Mouse (Mus musculus) retina, embryonic 14.5 days (tissue): ENCODE results near the gene Snrk.

ENCODE experiments used
- DNase-seq: peaks from one replicate; pipeline ENCODE4 v3.0.0-alpha.2; 2015; ENCODE audit warnings: low spot score

Snrk gene

DNA sequence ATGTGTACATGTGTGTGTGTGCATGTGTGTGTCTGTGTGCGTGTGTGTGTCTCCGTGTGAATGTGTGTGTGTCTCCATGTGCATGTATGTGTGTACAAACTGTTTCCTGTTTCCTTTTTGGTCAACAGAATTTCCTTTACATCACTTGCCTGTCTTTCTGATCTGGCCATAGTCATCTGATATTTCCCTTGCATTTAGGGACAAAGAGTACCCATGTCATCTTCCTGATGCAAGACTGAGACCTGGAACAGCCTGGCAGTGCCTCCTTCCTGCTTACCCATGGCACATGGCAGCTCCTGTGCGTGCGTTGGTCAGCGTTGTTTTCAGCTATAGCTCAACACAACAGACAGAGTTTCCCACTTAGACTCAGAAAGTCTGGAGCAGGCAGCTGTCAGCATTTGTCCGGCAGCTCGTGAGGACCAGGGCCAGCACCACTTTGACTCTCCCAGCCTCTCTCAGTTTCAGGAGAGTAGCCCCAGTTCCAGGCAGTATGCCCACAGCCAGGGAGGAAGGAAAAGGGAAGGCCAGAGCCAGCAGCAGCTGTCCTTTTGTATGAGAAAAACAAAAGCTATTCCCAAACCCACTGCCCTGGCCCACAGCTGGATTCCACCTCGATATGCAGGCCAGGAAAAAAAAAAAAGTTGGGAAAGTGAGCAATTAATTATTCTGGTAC is 7.4 kb upstream of the Snrk start:
- DNase-seq, result no peak

DNA sequence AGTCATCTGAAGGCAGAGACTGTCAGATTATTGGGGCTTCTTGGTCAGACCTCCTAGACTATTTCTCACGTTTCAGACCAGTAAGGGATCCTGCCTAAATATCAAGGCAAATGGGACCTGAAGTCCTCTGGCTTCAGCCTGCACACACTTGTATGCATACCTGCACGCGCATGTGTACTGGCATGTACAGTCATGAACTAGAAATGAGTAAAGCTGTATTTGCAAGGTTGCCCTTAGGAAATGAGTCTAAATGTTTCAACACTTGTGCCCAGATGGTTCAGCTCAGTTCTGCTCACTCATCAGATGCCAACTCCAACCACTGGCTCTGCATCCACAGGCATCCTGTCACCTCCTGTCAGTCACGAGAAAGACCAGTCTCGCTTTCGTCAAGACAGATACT is 6.6 kb upstream of the Snrk start:
- no peak for DNase-seq

DNA sequence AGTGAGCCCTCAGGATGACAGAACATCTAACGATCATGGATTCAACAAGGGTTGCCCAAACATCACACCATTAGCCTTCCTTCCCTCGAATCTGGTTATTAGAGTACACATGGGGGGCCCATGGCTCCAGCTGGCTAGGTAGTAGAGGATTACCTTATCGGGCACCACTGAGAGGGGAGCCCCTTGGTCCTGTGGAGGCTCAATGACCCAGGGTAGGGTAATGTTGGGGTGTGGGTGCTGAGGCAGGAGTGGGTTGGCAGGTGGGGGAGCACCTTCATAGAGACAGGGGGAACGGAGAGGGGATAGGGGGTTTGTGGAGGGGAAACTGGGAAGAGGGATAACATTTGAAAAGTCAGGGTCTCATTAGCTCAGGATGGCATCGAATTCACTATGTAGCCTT is 6.1 kb upstream of the Snrk start:
- no peak for DNase-seq

DNA sequence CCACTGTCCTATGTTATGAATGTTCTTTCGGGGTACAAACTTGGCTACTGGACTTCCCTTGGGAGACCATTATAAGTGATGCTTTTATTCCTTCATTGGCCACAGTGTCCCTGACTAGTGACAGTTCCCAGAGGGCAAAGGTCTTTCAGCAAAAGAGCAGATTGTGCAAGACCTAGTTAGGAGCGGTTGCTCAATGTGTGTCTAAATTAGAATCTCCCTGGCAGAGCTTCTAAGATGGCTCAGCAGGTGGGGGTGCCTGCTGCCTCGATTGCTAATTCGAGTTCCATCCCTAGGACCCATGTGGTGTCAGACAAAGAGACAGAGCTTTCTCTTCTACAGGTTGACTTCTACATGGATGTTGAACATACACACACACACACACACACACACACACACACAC is 1.5 kb upstream of the Snrk start:
- DNase-seq, result no peak

DNA sequence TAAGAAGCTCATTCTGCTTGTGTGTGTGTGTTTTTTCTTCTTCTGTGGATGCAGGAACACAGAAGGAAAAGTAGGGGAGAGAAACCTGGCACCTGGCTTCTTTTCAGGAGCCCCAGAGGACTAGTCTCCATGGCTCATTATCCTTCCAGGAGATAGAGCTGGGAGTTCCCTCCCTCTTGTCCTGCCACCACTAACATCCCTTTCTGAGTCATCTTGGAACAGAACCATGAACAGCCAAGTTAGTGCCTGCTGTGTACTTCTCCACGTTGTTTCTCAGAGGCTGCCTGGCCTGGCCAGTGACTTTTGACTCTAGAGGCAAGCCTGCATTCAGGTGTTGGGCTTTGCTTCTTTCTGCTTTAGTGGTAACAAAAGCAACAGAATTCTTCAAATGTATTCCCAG is 707 bp upstream of the Snrk start:
- no peak for DNase-seq

DNA sequence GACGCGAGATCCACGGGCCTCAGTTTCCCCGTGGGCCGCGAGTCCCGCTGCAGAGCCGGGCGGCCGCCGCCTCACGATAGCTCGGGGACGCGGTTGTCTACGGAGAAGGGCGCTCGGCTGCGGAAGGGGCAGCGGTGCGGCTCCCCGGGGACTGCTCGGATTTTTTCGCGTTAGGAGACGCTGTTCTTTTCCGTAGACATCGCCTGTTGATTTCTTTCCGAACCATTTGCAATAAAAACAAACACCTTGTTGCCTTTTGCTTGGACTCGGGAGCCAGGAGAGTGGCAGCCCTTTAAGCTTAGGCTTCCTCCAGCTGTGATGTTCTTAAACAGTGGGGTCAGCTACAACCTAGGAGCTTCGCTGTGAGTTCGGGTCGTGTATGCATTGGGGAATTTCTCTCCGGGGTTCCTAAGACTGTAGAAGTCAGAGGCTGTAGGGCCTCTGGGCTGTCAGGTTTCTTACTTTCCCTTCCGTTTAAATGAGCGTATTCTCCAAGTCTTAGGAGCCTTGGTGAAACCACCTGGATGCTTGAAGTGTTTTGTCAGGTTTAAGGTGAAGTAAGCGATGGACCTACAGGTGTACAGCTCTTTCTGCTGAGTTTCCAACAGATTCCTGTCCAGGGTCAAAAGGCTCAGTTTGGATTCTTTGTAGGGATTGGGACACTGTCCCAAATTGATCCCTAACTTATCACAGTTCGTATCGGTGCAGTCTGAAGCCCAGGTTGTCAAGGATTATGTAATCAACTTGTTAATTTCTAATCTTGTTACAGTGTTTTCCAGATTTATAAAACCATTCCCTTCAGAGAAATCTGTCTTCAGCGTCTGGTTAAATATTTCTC is 845 bp downstream of the Snrk start:
- peak; percentile 42 for DNase-seq

DNA sequence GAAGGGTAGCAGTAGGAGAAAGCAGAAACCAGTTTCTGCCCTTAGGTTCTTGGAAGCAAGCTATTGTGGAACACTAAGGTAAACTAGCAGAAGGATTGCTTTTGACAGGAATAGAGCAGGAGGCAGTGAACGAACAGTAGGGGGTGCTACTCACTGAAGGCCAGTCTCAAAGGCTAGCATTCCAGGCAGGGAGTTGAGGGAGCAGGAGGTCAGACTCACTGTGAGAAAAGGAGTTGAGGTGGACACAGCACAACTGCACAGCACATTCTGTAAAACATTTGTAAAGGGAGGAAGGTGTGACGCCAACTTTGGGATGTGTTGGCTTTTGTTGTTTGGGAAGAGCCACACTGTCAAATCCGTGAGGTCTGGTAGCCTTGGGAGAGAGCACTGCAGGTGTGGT is 3.0 kb downstream of the Snrk start:
- DNase-seq, result peak; percentile 78

DNA sequence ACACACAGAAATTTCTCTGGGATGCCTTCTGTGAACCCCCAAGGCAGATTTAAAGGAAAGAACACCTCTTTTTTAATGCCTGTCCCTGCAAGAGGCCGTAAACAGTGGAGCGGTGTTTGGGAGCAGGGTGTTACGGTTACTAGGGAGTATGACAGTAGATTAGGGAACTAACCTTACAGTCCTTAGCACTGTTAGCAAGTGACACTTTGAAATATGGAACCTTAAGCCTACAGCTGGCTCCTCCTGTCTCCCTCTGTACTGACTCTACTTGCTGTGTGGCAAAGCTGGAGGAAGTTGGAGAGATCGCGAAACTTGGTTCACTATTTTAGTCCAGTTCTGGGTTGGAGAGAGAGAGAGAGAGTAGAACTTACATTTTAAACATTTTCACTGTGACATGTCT is 5.0 kb downstream of the Snrk start:
- no peak for DNase-seq

DNA sequence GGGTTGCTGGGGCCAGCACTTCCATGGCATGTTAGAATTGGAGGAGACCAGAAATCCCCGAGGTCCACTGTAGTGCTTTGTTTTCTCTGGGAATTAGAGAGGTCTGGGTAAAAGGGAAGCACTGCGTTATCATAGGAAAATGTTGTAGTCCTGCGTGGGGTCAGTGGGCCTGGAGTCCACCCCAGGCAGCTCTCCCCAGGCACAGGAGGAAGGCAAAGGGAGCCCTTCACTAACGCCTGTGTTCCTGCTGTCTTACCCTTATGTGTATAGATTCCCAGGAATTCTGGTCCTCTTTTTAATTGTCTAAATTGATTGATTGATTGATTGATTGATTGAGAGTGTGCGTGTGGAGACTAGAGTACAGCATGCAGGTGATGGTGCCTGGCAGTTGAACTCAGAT is 6.1 kb downstream of the Snrk start:
- no peak for DNase-seq

DNA sequence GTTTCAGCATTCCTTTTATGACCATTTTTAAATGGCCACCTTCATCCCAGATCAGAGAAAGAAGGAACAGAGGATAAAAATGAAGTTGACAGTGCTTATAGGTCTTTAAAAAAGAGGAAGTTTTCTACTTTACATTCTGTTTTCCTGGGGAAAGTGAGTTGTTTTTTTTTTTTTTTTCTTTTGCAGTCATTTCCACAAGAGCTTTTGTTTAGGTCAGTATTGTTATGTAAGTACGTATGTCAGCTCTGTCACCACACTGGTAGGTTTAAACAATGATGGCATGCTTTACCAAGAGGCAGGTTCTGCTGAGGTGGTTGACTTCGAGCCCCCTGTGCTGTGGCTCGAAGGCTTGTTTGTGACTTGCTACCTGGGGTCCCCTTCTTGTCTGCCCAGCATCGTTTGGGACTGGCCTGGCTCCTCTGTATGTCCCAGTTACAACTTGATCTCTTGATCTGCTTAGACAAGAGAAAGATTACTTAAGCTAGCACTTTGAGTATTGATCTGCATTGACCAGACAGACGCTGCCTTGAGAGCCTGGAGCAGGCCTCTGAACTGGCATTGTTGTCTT is 8.7 kb downstream of the Snrk start:
- no peak for DNase-seq

DNA sequence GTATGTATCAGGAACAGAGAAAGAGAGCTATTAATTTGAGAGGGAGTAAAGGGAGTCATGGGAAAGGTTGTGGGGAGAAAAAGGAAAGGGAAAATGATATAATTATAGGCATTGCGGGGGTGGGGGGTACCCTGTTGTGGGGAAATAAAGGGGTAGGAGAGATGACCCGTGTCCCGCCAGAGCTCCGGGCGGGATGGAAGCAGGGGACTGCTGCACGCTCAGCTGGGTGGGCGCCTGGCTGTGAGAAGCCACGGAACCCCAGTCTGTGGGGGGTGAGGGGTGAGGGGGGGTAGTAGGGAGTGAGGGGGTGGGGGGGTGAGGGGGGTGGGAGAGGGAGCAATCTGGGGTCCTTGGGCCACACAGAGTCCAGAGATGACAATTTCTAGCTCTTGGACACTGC is 9.7 kb downstream of the Snrk start:
- no peak for DNase-seq

DNA sequence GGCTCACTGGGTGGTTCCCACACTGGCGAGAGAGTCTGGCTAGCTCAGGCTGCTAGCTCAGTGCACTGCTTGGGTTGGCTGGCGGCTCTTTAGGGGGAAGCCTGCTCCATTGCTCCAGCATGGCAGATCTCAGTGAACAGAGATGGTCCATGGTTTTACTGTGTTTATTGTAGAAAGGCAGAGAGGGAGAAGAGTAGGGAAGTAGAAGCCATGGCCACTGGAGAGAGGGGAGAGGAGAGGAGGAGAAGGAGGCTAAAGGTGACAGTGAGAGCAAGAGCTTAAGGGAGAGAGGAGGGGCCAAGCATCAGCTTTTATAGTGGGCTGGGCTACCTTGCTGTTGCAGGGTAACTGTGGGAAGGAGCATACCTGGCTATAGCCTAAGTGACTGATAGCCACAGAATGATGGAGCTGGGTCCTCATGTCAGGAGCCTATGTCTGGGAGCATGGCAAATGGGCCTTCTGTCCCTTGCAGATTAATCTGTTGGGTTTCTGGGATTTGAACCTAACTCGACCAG is 10.3 kb downstream of the Snrk start:
- DNase-seq, result no peak

DNA sequence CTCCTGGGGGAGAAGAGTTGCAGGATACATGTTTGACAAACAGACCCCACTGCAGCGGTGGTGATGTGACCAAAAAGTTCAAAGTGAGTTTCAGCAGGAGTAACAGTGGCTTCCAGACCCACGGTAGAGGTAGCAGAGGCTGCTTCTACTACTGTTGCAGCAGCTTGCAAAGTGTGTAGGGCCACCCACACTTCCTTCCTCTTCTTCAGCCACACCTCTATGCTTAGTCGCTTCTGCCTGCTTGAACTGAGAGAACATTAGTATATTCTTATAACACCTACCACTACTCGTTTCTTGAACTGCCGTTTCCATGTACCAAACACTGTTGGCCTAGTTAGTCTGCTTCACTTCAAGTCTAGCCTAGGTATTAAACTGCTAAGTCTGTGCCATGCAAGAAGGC is 11.6 kb downstream of the Snrk start:
- DNase-seq, result no peak

DNA sequence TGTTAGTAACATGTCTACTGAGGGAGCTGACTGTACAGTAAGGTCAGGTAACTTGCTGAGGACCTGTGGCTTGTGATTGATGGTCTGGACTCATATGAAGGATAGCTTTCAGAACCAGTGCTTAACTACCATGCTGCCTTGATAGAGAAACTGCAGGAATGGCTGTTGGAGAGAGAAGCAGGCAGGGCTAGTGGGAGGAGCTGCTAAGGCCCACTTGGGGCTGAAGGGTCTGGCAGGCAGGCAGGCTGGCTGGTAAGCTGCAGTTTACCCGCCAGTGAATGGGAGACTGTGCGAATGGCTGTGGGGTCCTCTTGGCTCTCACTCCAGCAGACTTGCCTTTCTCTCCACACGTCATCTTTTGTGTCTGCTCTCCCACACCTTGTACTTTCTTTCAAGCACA is 13.6 kb downstream of the Snrk start:
- no peak for DNase-seq

DNA sequence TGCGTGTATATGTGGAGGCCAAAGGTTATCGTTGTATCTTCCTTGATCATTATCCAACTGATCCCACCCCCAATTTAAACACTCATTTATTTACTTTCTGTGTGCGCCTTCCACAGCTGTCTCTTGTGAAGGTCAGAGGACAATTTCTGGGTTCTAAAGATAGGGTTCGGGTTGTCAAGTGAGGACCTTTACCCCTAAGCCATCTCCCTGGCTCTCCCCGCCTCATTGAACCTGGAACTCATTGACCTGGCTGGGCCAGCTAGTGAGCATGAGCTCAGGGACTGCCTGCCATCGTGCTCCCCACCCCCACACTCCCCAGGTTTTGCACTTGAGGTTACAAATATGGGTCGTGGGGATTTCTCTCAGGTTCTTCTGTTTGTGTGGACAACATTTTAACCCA is 15.1 kb downstream of the Snrk start:
- DNase-seq, result no peak

DNA sequence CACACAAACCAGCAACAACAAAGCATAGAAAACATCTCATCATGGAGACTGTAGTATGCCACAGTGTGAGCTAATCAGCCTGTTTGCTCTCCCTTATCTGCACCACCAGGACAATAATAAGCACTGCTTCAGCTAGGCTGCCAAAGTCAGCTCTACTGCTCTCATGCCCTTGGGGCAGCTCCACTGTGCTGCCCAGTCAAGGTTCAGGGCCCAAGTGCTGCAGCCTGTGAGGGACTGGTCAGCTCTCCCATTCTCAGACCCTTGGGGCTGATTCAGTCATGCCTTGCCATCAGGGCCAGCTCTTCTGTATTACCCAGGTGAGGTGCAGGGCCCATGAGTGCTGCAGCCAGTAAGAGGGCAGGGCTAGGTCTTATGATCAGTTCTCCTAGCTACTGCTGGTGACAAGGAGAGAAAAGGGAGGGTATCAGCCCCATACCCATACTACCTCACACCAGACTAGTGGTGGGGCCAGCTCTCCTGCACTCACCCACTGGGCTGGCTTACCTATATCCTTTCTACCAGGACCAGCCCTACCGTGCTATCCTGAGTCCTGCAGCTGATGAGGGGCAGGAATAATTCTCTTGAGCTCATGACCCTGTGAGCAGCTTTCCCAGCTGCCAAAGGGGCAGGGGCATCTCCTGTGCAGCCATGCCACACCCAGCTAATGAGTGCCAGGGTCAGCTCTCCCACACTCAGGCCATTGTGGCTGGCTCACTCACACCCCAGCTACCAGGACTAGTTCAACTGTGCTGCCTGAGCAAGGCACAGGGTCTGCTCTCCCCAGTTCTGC is 18.2 kb downstream of the Snrk start:
- DNase-seq, result no peak

DNA sequence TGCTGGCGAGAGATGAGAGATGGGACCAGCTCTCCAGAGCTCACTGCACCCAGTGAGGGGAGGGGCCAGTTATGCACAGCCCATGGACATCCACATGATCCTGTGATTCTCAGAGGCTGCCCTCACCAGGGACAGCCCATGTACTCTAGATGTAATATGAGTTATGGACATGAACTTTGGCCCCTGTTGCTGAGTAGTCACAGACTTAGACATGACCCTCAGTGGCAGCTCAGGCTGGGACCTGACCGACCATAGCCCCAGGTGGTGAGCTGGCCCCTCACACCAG is 18.8 kb downstream of the Snrk start:
- no peak for DNase-seq

DNA sequence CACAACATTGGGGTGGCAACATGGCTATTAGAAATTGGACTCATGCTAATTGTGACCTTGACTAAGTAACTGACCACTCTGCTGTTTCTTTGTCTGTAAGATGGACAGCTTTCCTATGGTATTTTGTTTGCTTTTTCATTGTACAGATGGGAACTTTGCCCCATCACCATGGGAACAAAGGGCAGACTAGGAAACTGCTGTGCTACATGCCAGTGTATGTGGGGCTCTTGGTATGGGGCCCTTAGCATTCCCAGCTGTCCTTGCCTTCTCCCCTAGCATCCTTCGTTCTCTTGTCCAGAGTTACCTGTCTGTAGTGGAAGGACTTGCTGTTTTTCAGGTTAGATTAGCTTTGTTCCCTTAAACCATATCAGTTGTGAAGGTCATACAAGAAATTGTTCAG is 20.9 kb downstream of the Snrk start:
- DNase-seq, result no peak

DNA sequence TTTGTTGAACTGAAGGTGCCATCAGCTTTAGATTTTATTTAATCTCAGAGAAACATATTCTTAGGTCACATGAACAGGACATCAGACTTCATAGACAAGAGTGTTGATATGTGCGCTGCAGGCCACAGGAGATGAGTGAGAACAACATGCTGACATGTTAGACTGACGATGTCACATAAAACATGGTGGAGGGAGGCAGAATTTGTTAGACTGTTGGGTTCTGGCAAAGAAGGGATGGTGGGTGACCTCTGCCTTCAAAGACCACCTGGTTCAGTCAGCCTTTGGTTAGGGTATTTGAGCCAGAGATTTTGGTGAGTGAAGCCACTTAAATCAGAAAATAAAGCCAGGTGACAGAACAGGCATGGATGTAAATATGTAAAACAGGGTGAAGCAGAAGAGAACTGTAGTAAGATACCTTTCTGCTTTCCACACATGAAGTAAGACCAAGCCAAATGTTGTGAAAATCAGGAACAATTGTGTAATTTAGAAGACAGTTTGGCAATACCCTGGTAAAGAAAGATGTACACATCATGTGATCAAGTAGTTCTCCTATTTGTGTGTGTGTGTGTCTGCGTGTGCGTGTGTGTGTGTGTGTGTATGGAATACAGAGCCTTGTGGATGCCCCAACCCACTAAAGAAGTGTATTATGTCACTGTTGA is 21.4 kb downstream of the Snrk start:
- DNase-seq, result no peak

DNA sequence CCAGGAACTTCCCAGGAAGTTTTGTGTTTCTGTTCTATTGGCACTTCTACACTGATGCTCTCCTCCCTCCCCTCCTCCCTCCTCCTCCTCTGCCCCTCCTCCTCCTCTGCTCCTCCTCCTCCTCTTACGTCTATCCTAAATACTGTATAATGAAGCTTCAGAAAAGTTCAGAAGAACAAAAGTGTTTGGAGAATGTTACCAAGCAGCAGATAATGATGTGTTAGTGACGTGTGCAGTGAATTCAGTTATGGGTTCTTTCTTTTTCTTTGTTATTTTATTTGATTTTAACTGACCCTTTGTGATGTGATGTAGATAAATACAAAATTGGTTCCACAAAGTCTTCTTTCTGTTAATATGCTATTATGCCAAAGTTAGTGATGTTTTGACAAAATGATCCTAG is 22.2 kb downstream of the Snrk start:
- DNase-seq, result no peak

DNA sequence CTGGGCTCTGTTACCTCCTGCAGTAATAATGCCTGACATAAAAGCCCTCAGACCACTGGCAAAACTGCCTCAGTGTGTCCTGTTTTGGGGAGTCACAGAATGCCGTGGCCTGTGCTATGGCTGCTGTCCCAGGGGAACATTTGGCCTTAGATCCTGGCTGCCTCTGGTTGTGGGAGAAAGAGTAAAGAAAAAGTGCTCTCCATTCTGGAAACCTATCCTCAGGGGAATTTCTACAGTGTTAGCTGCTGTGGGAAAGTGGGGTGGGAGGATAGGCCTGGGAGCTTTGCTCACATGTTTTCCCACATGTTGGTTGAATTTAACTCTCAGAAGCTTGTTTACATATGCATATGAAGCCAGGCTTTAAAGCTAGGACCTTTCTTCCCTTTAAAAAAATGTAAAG is 26.2 kb downstream of the Snrk start:
- no peak for DNase-seq

DNA sequence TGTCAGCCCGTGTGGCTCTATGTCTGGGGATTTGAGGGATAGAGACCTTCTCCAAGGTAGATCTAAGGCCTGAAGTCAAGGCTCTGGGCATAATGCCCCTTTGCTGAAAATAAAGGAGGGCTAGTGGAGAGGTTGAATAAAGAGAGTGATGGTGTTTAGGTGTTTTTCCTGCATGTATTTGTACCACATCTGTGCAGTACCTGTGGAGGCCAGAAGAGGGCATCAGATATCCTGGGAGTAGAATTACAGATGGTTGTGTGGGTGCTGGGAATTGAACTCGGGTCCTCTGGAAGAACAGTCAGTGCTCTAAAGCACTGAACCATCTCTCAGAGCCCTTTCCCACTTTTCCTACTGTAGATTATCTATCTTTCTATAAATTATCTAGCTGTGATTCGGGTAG is 27.7 kb downstream of the Snrk start:
- DNase-seq, result no peak
